Mouse (Mus musculus) midbrain, embryonic 13.5 days (tissue): ENCODE measurements at regions not wholly inside any gene's neighbourhood (a gene's known extent, or its start where the extent isn't known, plus 50 kb on each side); places are given as distances from the start of the nearest gene placed in this dataset.
A peak's percentile ranks its signal among the peaks of the same experiment; 100 is the strongest.

ENCODE experiments used
- ATAC-seq: fragments of 200-750 bp; cut with Nextera tagmentation; 2 replicates; pipeline ENCODE4 v1.8.0; 2017; ENCODE audit warnings: mild to moderate bottlenecking, moderate TSS enrichment, moderate library complexity
- H3K27ac ChIP-seq: fragments of 300-500 bp; sonication (generic); 2 replicates; pipeline ENCODE4 v1.5.1; 2015; ENCODE audit warnings: inconsistent platforms, mild to moderate bottlenecking, moderate library complexity
- H3K27me3 ChIP-seq: fragments of 300-500 bp; sonication (generic); 2 replicates; pipeline ENCODE4 v1.6.1; 2015; ENCODE audit warnings: mild to moderate bottlenecking, inconsistent platforms
- H3K36me3 ChIP-seq: fragments of 300-500 bp; sonication (generic); 2 replicates; pipeline ENCODE4 v1.6.1; 2015; ENCODE audit warnings: mild to moderate bottlenecking, inconsistent platforms
- H3K4me1 ChIP-seq: fragments of 300-500 bp; sonication (generic); replicated peaks from 2 replicates; pipeline ENCODE4 v1.6.1; 2015; ENCODE audit warnings: inconsistent platforms
- H3K4me2 ChIP-seq: fragments of 300-500 bp; sonication (generic); replicated peaks from 2 replicates; pipeline ENCODE4 v1.6.1; 2015; ENCODE audit warnings: moderate library complexity, mild to moderate bottlenecking, inconsistent platforms
- H3K4me3 ChIP-seq: fragments of 300-500 bp; sonication (generic); replicated peaks from 2 replicates; pipeline ENCODE4 v1.5.1; 2015; ENCODE audit warnings: mild to moderate bottlenecking, inconsistent platforms
- H3K9ac ChIP-seq: fragments of 300-500 bp; sonication (generic); replicated peaks from 2 replicates; pipeline ENCODE4 v1.6.1; 2015; ENCODE audit warnings: mild to moderate bottlenecking, inconsistent platforms
- H3K9me3 ChIP-seq: fragments of 300-500 bp; sonication (generic); 2 replicates; pipeline ENCODE4 v1.6.1; 2016; ENCODE audit warnings: mild to moderate bottlenecking, inconsistent platforms
- WGBS: fragments of 180-500 bp; shearing (Covaris S2); methylation state at CpG from one replicate; pipeline ENCODE4 v1.1.7; 2015; 5-methylcytosine and 5-hydroxymethylcytosine counted together

DNA sequence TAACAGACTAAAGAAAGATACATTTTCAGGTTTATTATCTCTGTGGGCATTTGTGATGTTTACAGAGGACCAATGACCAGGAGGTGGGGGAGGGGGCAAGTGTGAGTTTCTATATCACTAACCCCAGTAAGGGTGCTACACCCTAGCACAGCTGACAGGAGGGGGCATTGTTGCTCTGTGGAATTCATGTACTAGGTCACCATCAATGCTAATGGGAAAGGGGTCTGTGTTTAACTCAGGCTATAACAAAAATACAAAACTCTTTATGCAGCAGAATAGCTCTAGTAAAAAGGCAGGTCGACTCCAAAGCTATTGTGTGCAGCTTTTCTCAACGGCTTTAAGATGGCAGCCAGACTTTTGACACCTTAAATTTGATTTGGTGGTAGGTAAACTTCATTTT is 181.1 kb upstream of the Lrig3 start:
- peaks cover 29% of the 10 kb centered on the region for H3K4me1 ChIP-seq
- H3K36me3 ChIP-seq = no peaks in the 10 kb centered on the region
- WGBS = 26% methylated on average over 2 of the region's 2 CpGs
- H3K9ac ChIP-seq = no peak overlapping the region
- ATAC-seq = no peak
- no peak overlapping the region for H3K4me3 ChIP-seq
- 0 out of 2 replicates have a peak, but pooled peaks cover 2% of the 10 kb centered on the region for H3K9me3 ChIP-seq
- H3K27ac ChIP-seq = 0 out of 2 replicates have a peak overlapping the region, but pooled peaks have one; percentile 2
- H3K27me3 ChIP-seq = 0 out of 2 replicates have a peak, but pooled peaks cover 3% of the 10 kb centered on the region
- H3K4me2 ChIP-seq = no peak overlapping the region

DNA sequence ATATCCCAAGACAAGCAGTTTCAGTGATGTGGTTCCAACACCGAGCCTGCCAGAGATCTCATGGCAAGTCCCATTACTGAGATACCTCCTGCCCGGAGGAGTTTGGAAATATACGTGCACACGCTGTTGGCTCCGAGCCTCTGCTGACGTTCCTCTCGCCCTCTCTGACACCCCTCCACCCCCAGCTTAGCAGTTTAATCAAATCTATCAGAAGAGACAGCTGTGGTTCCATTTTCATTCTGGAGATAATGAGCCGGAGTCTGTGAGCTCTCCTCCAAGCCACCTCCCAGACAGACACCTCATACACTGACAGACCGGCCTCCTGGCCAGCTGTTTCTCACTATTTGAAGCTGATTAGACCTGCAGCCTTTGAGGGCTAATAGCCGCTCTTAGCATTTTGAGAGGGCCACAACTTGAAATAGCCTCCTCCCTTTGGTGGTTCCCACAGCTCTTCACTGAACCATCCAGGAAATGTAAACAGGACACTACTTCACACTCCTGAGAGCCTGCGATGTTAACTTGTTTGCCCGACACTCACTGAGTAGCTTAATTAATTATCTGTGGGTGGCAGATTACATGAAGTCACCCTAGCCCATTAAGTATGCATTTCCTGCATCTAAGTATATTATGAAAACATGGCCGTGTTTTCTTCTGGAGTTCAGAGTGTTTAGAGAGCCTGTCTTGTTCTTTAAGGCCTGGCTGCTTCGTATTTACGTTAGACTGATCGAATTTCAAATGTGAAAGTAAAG is 180.3 kb upstream of the Lrig3 start:
- Histone ChIP-seq H3K4me1 (peaks cover 29% of the 10 kb centered on the region), H3K4me2 (peak overlapping the region; percentile 58), H3K9ac (no peak overlapping the region), H3K27me3 (0 out of 2 replicates have a peak, but pooled peaks cover 3% of the 10 kb centered on the region), H3K36me3 (no peaks in the 10 kb centered on the region), H3K4me3 (no peak overlapping the region), H3K9me3 (0 out of 2 replicates have a peak, but pooled peaks cover 2% of the 10 kb centered on the region), H3K27ac (0 out of 2 replicates have a peak overlapping the region, but pooled peaks have one; percentile 2)
- peak; percentile 55 for ATAC-seq
- WGBS = 12% methylated on average over 16 of the region's 16 CpGs

DNA sequence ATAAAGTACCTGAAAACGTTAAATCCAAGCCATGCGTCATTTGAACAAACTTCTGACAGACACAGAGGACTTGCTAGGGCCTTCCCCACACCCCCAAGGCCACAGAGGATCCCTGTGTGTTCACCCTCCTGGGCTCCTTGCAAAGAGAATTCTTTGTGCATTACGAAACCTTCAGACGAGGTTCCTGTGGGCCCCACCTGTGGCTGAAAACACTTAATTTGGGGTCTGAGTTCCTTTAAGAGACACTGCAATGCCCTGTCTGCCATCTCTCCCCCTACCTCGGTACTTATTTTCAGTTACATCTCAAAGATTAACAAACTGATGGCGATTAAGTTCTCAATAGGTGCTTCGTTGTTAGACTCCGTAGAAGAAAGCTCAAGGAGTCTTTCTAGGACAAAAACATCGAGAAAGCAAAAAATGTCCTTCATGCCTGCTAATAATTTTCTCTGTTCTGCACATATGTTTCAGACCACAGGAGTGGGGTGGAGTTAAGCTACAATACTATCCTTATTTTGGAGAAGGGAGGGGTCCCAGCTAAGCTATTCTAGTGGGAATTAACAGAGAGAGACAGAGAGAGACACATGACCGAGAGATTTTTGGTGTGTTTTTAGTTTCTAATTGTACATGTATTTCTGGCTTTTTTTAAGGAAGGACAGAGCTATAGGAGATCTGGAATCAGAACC is 179.6 kb upstream of the Lrig3 start:
- ATAC-seq = peak; percentile 43
- Histone ChIP-seq H3K4me1 (peaks cover 29% of the 10 kb centered on the region), H3K9ac (no peak overlapping the region), H3K9me3 (0 out of 2 replicates have a peak, but pooled peaks cover 2% of the 10 kb centered on the region), H3K4me2 (peak overlapping the region; percentile 58), H3K4me3 (peak overlapping the region; percentile 26), H3K36me3 (no peaks in the 10 kb centered on the region), H3K27me3 (0 out of 2 replicates have a peak, but pooled peaks cover 3% of the 10 kb centered on the region), H3K27ac (no peak overlapping the region)
- 9% methylated on average over 10 of the region's 10 CpGs for WGBS

DNA sequence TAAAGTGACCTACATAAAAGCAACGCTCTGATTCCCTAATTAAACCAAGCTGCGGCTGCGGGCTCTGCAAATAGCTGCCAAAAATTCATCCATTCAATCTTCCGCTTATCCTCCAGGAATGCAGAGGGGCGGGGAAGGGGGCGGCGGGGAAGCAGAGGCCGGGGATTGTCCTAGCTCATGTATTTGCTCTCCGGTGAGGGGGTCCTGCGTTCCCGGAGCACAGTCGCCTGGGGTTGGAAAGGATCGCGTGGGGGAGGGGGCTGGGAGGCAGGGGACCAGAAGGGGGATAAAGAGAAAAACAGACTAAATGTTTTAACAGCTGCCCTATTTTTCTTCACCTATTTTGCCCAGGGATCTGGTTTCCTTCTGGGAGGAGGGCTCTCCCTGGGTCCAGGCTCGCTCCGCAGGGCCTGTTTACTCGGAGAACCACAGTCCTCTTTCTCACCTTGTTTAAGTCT is 179.1 kb upstream of the Lrig3 start:
- 0 out of 2 replicates have a peak, but pooled peaks cover 3% of the 10 kb centered on the region for H3K27me3 ChIP-seq
- 0 out of 2 replicates have a peak, but pooled peaks cover 2% of the 10 kb centered on the region for H3K9me3 ChIP-seq
- peak overlapping the region; percentile 58 for H3K4me2 ChIP-seq
- H3K27ac ChIP-seq = no peak overlapping the region
- H3K4me1 ChIP-seq = peaks cover 29% of the 10 kb centered on the region
- no peaks in the 10 kb centered on the region for H3K36me3 ChIP-seq
- H3K9ac ChIP-seq = peak overlapping the region; percentile 48; the same call in 1 of the 2 replicates
- H3K4me3 ChIP-seq = peak overlapping the region; percentile 26
- peak; percentile 87 for ATAC-seq
- 2% methylated on average over 17 of the region's 17 CpGs for WGBS

DNA sequence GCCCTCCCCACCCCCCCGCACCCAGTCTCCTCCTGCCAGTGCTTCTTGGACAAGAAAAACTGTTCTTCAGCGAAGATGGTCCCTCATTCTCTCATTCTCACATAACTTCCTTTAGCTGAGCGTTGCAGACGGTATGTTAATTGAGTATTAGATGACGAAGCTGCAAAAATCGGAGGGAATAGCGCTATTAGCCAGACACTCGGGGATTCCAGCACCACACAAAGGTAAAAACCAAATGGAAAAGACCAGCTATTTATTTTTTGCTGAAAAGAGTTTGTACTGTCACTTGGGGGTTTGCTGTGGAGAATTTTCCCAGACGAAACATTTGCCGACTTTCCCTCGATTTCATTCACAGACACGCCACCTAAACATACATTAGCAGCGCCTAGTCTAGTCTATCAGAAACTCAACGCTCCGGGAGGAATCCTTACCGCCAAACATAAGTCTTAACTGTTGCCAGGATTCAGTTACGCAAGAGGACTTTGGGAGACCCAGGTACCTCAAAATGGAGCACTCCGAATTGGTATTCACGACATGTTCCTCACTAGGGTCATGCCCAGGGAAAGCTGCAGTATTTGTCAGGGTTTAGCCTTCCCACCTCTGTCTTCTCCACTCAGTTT is 178.4 kb upstream of the Lrig3 start:
- no peak for ATAC-seq
- Histone ChIP-seq H3K4me3 (peak overlapping the region; percentile 26), H3K27ac (0 out of 2 replicates have a peak overlapping the region, but pooled peaks have one; percentile 30), H3K9ac (0 out of 2 replicates have a peak overlapping the region, but pooled peaks have one; percentile 19), H3K36me3 (no peaks in the 10 kb centered on the region), H3K9me3 (0 out of 2 replicates have a peak, but pooled peaks cover 2% of the 10 kb centered on the region), H3K4me2 (peak overlapping the region; percentile 58), H3K4me1 (peaks cover 29% of the 10 kb centered on the region), H3K27me3 (0 out of 2 replicates have a peak, but pooled peaks cover 3% of the 10 kb centered on the region)
- 33% methylated on average over 19 of the region's 19 CpGs for WGBS

DNA sequence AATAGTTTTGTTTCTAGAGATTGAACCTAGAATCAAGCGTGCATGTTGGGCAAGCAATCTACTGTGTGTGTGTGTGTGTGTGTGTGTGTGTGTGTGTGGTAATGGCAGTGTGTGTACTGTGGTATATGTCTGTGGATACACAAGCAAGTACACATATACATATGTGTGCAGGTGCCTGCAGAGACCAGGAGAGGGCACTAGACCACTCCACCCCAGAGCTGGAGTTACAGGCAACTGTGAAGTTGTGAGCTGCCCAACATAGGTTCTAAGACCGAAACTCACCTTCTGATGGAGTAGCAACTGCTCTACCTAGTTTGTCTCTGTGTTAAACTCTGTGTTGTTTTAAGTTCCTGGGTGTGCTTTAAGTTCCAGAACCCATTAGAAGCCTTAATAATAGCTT is 177.7 kb upstream of the Lrig3 start:
- H3K36me3 ChIP-seq = no peaks in the 10 kb centered on the region
- 0 out of 2 replicates have a peak, but pooled peaks cover 2% of the 10 kb centered on the region for H3K9me3 ChIP-seq
- peaks cover 29% of the 10 kb centered on the region for H3K4me1 ChIP-seq
- no peak overlapping the region for H3K9ac ChIP-seq
- ATAC-seq = no peak
- WGBS = 100% methylated on average over 2 of the region's 2 CpGs
- no peak overlapping the region for H3K4me3 ChIP-seq
- no peak overlapping the region for H3K4me2 ChIP-seq
- no peak overlapping the region for H3K27ac ChIP-seq
- no peaks in the 10 kb centered on the region for H3K27me3 ChIP-seq

DNA sequence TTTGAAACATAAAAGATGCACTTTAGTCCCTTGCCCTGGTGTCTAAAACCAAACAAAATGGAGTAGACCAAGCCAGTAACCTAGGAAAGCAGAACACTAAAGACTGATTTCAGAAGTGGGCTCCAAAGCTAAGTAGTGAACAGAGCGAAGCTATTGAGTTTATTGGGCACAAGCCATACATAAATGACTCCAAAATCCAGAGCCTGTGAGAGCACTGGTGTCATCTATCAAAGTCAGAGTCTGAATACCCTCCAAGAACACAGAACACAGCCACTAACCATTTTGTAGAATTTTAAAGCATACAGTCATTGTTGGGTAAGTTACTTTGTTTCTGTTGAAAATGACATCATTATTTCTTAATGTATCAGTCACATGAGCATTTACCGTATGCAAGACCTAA is 175.0 kb upstream of the Lrig3 start:
- no peak for ATAC-seq

DNA sequence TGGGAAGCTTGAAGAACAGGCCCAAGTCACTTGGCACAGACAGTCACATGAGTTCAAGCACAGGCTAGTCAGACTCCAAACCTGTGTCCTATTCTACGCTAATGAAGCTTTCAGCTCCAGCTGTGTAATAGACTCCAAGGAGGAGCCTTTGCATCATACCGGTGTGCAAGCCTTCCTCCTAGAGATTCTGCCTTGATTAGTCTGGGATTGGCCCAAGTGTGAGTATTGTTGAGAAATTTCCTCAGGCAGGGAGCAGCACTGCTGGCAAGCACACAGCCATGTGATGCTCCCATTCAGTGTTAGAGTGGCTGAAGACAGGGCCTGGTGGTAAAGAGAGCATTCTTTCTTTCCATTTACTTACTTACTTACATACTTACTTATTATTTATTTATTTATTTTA is 171.5 kb upstream of the Lrig3 start:
- no peak overlapping the region for H3K9ac ChIP-seq
- no peaks in the 10 kb centered on the region for H3K27me3 ChIP-seq
- no peaks in the 10 kb centered on the region for H3K9me3 ChIP-seq
- no peak overlapping the region for H3K4me2 ChIP-seq
- H3K27ac ChIP-seq = no peak overlapping the region
- WGBS = 91% methylated on average over 2 of the region's 2 CpGs
- no peaks in the 10 kb centered on the region for H3K4me1 ChIP-seq
- H3K4me3 ChIP-seq = no peak overlapping the region
- no peak for ATAC-seq
- H3K36me3 ChIP-seq = no peaks in the 10 kb centered on the region

More for the DNA sequence above, 175.0 kb upstream of the Lrig3 start:
- 93% methylated on average over 2 of the region's 2 CpGs for WGBS
- Histone ChIP-seq H3K27me3 (no peaks in the 10 kb centered on the region), H3K9me3 (0 out of 2 replicates have a peak, but pooled peaks cover 2% of the 10 kb centered on the region), H3K27ac (no peak overlapping the region), H3K4me3 (no peak overlapping the region), H3K4me2 (no peak overlapping the region), H3K9ac (no peak overlapping the region), H3K36me3 (no peaks in the 10 kb centered on the region), H3K4me1 (peaks cover 19% of the 10 kb centered on the region)

DNA sequence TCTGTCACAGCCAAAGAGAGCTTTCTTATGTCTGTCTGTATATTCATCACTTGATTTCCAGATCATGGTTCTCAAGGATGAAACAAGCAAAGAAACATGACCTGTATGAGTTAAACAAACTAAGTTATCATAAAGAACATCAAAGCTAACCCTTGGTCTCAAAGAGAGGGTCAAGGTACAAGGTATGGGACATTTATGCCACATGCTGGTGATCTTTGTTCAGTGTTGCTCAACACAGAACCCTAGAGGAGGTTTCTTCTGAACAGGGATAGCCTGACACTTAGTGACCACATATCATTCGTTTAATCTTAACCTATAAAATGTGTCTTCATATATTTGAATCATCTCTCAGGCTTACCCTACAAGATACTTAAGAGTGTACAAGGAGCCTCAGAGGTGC is 170.6 kb upstream of the Lrig3 start:
- H3K27ac ChIP-seq = no peak overlapping the region
- H3K27me3 ChIP-seq = no peaks in the 10 kb centered on the region
- H3K4me2 ChIP-seq = no peak overlapping the region
- no peaks in the 10 kb centered on the region for H3K36me3 ChIP-seq
- WGBS = 97% methylated on average over 1 of the region's 1 CpGs
- no peak for ATAC-seq
- H3K4me3 ChIP-seq = no peak overlapping the region
- no peak overlapping the region for H3K9ac ChIP-seq
- no peaks in the 10 kb centered on the region for H3K4me1 ChIP-seq
- H3K9me3 ChIP-seq = no peaks in the 10 kb centered on the region

DNA sequence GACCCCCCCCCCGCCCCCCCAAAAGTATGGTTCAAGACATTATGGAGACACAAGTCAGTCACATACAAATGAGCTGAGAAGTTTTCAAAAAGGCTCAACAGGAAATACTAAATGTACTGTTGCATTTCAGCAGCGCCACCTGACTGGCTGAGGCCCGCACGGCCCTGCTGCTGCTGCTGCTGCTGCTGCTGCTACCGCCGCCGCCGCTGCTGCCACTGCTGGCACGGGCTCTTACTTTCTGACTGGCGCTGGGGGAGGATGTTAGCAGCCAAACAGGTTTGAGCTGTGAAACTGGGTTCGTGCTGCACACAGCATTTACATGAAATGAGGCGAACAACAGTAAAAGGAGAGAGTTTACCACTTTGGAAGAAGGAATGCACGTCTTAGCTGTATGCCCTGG is 167.3 kb upstream of the Lrig3 start:
- 0 out of 2 replicates have a peak, but pooled peaks have one; percentile 58 for ATAC-seq
- Histone ChIP-seq H3K27me3 (no peaks in the 10 kb centered on the region), H3K9me3 (no peaks in the 10 kb centered on the region), H3K27ac (no peak overlapping the region), H3K4me3 (no peak overlapping the region), H3K36me3 (no peaks in the 10 kb centered on the region), H3K4me2 (no peak overlapping the region), H3K4me1 (0 out of 2 replicates have a peak, but pooled peaks cover 4% of the 10 kb centered on the region), H3K9ac (no peak overlapping the region)
- WGBS = 16% methylated on average over 13 of the region's 13 CpGs

DNA sequence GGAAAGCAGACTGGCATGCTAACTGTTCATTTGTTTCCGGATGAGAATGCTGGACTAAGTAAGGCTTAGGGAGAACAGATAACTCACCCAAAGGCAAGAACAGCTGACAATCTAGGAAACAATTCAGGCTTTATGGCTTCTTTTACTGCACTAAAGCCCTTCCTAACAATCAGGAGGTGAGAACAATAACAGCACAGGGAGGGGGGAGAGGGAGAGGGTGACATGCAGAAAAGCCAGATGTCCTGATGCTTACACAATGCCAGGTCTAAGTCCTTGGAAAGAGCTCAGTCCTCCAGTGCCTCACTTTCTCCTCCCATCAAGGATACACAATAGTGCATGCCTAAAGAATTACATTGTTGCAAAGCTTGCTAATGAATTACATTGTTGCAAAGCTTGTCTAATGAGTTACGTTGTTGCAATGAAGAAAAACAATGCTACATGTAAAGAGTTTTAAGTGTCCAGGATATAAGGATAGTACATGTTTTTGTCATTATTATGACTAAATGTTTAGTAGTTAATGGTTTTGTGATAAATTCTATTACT is 165.3 kb upstream of the Lrig3 start:
- 29% methylated on average over 2 of the region's 2 CpGs for WGBS

More for the DNA sequence above, 165.3 kb upstream of the Lrig3 start:
- no peaks in the 10 kb centered on the region for H3K9me3 ChIP-seq
- no peak for ATAC-seq
- H3K4me2 ChIP-seq = no peak overlapping the region
- H3K36me3 ChIP-seq = no peaks in the 10 kb centered on the region
- H3K4me1 ChIP-seq = 0 out of 2 replicates have a peak, but pooled peaks cover 4% of the 10 kb centered on the region
- no peaks in the 10 kb centered on the region for H3K27me3 ChIP-seq
- H3K27ac ChIP-seq = no peak overlapping the region
- no peak overlapping the region for H3K4me3 ChIP-seq
- H3K9ac ChIP-seq = no peak overlapping the region
